ENCODE assay signal across 8 mouse cellular contexts in the genomic region with DNA sequence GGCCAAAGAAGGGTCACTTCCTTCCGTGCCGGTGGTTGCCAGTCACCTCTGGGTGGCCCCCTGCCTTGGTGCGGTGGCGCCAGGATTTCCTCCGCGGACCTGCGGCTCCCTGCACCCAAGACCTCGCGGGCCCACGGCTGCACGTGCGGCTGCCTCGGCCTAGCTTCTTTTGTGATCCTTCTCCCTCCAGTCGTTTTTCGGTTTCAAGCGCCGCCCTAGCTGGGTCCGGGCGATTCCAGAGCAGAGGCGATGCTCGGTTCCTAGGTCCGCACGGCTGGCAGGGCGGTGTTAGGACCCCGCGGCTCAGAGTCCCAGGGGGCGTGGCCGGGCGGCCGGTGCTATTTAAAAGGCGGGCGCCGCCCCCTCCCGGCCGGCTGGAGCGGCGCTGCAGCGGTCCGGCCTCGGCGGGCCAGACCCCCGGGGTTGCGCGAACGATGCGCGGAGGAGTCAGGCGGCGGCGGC. TPM values are rescaled to one million over a fixed set of nuclear protein-coding genes. Genes with fewer than 3 reads are reported as not detected.
A peak's percentile ranks its signal among the peaks of the same experiment; 100 is the strongest.
DNase-seq lines count a peak whose midpoint lies in the region; ATAC-seq and TF ChIP-seq lines count a peak whose summit lies in the region.

No protein-coding gene starts in this region.

- peak overlapping the region; percentile 47 for H3K9ac ChIP-seq in hindbrain, embryonic 15.5 days

- DNase-seq in T-cell, adult 2 months (ENCODE audit: low spot score) = peak; percentile 53
- peak; percentile 85 to 86 for DNase-seq in cerebellum, postnatal 10 days
- DNase-seq in gastrocnemius, adult 8-10 months (ENCODE audit: low spot score in 2 of 2) = peak; percentile 66 to 77
- DNase-seq in left cerebral cortex, adult 2 months (ENCODE audit: extremely low spot score in 1 of 2, low spot score in 2 of 2) = peak; percentile 67
- DNase-seq in right cerebral cortex, adult 2 months (ENCODE audit: low spot score in 2 of 2) = peak; percentile 53 to 62
- DNase-seq in urinary bladder, adult 2 months (ENCODE audit: low spot score) = peak; percentile 58

- TF ChIP-seq CTCF in left cerebral cortex, adult 2 months (IDR thresholded peaks at IDR 0.05) = peak; percentile 52

- peak overlapping the region; percentile 94 for H3K4me2 ChIP-seq in hindbrain, embryonic 15.5 days

- ATAC-seq in hindbrain, embryonic 15.5 days (ENCODE audit: low FRiP score, low read depth) = peak; percentile 84
- ATAC-seq in megakaryocyte, adult 5-6 weeks (ENCODE audit: poor library complexity, severe bottlenecking) = peak; percentile 55

- no peaks in the 10 kb centered on the region for H3K27me3 ChIP-seq in hindbrain, embryonic 15.5 days

- under 1% methylated on average over 48 of the region's 50 CpGs for WGBS in hindbrain, embryonic 15.5 days

- H3K4me1 ChIP-seq in hindbrain, embryonic 15.5 days (replicated peaks) = peaks cover 14% of the 10 kb centered on the region; the same call in 1 of the 2 replicates

- no peak overlapping the region for H3K27ac ChIP-seq in hindbrain, embryonic 15.5 days (replicated peaks)
- peak overlapping the region; percentile 78 for H3K27ac ChIP-seq in left cerebral cortex, adult 2 months

- peak overlapping the region; percentile 55 for H3K4me3 ChIP-seq in hindbrain, embryonic 15.5 days
- peak overlapping the region; percentile 42 for H3K4me3 ChIP-seq in left cerebral cortex, adult 2 months

- no peaks in the 10 kb centered on the region for H3K36me3 ChIP-seq in hindbrain, embryonic 15.5 days

- intact Hi-C loops in left cerebral cortex, adult 2 months (cut with DNase I) = no loop called here

- H3K9me3 ChIP-seq in hindbrain, embryonic 15.5 days = no peaks in the 10 kb centered on the region

RNA-seq across cellular contexts. Expression of a gene that starts 0.6 kb away (rescaled TPM):
- 1 to 10 TPM; 2.4 to 6.1 (median 2.9) TPM for total RNA-seq in gastrocnemius, adult 8-10 months (2022)
- 4.6 and 5.6 TPM in 2 replicates for polyA plus RNA-seq in hindbrain, embryonic 15.5 days (2015; fragmentation: Nextera tagmentation; extraction: Ambion mirVana)
- 1 to 10 TPM; 5.0 to 8.0 TPM for total RNA-seq in left cerebral cortex, adult 2 months (2021)
- total RNA-seq in megakaryocyte, adult 5-6 weeks (2015) = not detected in 2 replicates
- total RNA-seq in megakaryocyte, adult 5-6 weeks (2017) = not detected in 2 replicates
- 12.6 and 17.6 TPM in 2 replicates for polyA plus RNA-seq in urinary bladder, adult 2 months (2012; rRNA removed)

RNA-seq across cellular contexts. Expression of a gene that starts 49.4 kb away (rescaled TPM):
- total RNA-seq in gastrocnemius, adult 8-10 months (2022) = under 1 TPM in 1 of 4 experiments, not detected in 3; 0.17 TPM
- 0.13 and 0.58 TPM in 2 replicates for polyA plus RNA-seq in hindbrain, embryonic 15.5 days (2015; fragmentation: Nextera tagmentation; extraction: Ambion mirVana)
- total RNA-seq in left cerebral cortex, adult 2 months (2021) = not detected
- not detected in 2 replicates for total RNA-seq in megakaryocyte, adult 5-6 weeks (2015)
- not detected in 2 replicates for total RNA-seq in megakaryocyte, adult 5-6 weeks (2017)
- 0.10 and 0.17 TPM in 2 replicates for polyA plus RNA-seq in urinary bladder, adult 2 months (2012; rRNA removed)
